Mouse (Mus musculus): ENCODE measurements around the gene Msi2.

The Msi2 gene

DNA sequence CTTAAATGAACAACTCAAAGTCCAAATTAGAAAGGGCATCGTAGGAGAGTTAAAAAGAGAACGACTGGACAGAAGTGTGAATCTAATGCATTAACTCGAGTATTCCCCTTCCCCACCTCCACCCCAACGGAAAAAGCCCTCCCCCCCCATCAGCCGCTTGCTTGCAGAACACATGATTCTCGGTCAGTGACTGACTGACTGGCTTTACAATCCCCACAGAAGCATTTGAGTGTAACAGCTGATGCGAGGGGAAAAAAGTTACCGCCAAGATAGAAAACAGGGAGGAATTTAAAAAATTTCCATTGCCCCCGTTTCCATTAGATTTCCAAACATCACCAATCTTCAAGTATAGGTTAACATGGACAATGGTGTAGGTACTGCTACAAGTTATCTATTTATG is 4.8 kb downstream of the Msi2 start:
- DNase-seq (ENCODE audit: low read depth) = no peak

DNA sequence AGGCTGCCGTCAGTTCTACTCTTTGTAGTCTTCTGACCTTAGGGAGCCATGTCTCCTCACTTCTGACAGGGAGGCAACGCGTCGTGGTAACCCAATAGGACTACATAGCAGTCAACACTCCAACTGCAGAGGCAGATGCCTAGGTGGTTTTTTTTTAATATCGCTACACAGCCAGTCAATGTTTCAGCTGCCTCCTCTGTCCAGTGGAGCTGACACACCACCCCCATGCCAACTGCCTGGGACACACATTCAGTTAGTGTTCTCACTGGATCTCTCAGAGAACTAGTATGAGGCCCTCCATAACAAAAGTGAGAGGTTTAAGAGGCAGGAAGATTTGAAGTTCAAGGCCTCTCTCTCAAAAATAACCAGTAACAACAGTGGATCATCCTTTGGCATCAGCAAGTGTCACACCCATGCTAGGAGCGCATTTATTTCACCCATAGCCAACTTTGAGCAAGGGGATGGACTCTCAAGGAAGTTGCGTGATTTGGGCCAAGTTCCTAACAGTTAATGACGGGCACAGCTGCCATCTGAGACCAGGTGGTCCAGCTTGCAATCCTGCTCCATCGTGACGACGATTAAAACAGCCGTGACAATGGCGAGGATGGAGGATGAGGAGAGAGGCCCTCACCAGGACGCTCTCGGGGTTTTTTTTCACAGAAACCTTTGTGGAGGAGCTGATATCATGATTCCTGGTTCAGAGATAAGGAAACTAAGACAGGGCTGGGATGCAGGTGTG is 8.3 kb downstream of the Msi2 start:
- no peak for DNase-seq (ENCODE audit: low read depth)

- no peak for DNase-seq (ENCODE audit: low read depth)
These were observed 11.0 kb downstream of the Msi2 start for GRCm38 (mm10) chr11:88707228-88707775.

DNA sequence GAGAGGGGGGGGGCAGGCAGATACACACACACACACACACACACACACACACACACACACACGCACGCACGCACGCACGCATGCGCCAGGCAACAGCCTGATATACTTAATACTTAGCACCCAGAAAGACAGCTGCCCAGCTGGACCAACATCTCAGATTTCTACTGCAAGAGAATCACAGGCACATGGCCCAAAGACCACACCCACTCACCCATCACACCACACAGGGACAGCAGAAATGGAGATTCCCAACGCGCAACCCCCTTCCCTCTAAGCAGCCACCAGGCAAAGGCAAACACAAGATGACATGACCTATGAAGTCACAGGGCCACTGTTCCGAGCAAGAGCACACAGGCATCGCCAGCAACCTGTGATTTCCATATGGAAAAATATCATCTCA is 13.6 kb downstream of the Msi2 start:
- no peak for DNase-seq (ENCODE audit: low read depth)

DNA sequence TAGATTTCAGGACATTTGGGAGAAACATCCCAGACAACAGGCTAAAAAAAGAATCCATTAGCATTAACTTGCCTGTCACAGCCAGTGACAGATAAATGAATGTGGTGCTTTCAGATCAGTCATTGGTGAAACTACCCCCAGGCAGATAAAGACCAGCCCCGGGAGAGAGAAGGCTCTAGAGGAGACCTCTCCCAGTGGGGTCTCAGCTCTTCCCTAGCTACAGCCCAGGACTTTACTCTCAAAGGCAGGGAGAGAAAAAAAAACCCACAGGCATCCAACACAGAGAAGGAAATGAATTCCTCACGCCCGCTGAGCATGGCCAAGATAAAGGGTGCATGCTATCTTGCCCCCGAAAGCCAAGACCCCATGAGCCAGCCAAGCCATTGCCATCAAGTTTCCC is 15.1 kb downstream of the Msi2 start:
- DNase-seq (ENCODE audit: low read depth) = no peak

DNA sequence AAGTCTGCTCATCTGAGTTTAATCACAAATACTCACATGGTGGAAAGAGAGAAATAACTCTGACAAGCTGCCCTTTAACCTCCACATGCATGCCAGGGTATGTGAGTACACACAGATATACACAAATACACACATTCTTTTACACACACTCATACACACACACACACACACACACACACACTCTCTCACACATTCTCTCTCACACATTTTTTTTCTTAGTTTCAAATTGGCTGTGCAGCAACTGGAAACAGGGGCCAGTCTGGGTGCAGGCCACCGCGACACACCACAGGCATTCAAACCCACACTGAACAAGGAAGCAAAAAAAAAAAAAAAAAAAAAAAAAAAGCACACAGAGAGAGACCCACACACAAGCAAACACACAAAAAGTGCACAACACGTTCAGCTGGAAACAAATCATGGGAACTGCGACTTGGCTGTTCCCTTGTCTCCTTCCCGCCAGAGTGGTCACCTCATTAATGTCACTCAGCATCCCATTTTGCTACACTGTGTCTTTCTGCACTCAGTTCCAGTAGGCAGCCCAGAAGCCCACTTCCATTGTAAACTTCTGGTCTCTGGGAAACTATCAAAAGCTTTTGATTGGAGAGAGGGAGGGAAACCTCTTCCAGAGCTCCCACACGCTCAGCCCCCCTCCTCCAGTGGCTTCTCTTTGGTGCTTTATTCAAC is 16.2 kb downstream of the Msi2 start:
- no peak for DNase-seq (ENCODE audit: low read depth)

DNA sequence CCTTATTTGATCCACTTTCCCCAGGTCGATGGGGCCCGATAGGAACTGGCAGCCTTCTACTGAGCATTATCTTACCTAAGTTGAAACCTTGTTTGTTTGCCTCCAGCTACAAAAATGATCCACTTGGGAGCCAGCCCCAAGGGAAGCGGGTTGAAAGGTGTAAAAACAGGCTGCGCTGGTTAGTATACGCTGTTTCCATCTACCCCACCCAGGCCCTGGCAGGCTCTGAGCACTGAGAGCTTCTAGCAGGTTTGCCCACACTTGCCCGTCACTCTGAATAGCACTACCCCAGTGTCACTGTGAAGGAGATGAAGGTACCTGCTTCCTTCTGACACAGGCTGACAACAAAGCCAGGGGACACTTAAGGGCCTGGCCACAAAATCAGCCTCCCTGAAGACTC is 17.3 kb downstream of the Msi2 start:
- DNase-seq (ENCODE audit: low read depth) = no peak

- DNase-seq (ENCODE audit: low read depth) = no peak
These were observed 18.1 kb downstream of the Msi2 start for GRCm38 (mm10) chr11:88700202-88700711.

- DNase-seq (ENCODE audit: low read depth) = no peak
These were observed 24.1 kb downstream of the Msi2 start for GRCm38 (mm10) chr11:88693905-88694893.

GRCm38 (mm10) chr11:88693002-88693769 is 25.1 kb downstream of the Msi2 start:
- no peak for DNase-seq (ENCODE audit: low read depth)

DNA sequence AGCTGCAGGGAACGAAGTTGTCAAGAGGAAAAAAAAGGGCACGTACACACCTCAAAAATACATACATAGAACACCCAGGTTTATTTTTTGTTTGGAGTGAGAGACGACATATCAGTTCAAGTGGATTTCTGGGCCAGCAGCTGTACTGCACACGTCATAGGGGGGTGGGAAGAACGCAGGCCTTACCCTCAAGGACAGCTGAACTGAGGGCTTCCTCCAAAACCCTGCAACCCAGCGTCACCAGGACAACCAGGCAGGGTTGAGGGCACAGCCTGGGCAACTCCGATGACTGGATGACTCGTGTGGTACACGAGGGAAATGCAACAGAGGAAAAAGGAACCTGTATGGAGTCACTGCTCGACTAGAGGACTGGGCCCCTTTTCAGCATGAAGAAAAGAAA is 25.9 kb downstream of the Msi2 start:
- DNase-seq (ENCODE audit: low read depth) = no peak

DNA sequence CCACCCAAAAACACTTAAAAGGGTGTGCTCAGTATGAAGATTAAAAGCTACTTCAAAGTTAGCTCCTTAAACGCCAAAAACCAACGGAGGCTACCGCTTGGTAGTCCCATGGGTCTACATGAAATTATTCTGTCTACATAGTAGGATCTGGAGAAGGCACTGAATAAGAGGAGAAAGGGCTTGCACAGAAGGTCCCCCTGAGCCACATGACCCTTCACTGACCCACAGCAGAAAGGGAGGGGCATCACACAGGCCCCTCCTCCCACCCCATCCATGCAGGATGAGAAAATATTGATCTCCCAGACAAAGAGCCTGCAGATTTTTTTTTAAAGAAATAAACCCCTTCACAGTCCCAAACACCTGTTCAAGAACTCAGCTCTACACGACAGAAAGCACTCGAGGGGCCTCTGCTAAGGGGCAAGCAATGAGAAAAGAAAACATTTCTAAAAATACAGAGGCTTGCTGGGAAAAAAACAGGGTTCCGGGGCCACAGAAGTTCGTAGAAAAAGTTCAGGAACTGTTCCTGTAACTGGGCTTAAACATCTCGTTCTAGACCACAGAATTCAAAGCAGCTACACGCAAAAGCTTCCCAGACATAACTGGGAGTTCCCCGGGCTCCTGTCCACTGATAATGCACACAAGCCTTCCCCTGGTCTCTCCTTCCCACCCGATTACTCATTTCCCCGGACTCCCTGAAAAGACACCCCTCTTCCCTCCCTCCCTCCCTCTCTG is 27.6 kb downstream of the Msi2 start:
- no peak for DNase-seq (ENCODE audit: low read depth)

DNA sequence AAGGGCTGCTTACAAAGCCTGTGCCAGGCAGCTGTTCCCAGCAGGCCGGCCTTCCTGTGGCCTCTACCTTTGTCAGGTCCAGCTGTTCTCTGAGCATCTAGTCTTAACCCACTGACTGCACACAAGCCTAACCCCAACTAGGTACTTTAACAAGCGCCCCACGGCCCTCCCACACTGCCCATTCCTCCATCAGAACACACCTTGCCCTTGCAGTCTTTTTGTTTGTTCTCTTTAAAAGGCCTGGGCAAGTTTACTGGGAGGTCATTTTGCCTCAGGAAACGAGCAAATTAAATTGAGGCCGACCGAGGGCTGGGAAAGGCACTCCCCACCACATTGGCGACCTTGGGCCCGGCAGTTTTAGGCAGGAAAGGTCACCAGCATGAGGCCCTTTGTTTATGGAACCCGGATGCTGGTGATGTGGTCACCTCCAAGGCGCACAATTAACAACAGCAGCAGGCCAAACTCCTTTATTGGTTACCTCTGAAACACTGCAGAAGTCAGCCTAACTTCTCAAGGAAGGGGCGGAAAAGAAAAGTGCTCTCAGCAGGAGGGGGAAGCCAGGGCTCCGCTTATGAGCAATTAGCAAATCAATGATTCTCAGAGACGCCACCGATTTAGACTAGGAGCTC is 28.4 kb downstream of the Msi2 start:
- DNase-seq (ENCODE audit: low read depth) = no peak

GRCm38 (mm10) chr11:88688644-88689043 is 29.7 kb downstream of the Msi2 start:
- DNase-seq (ENCODE audit: low read depth) = no peak

DNA sequence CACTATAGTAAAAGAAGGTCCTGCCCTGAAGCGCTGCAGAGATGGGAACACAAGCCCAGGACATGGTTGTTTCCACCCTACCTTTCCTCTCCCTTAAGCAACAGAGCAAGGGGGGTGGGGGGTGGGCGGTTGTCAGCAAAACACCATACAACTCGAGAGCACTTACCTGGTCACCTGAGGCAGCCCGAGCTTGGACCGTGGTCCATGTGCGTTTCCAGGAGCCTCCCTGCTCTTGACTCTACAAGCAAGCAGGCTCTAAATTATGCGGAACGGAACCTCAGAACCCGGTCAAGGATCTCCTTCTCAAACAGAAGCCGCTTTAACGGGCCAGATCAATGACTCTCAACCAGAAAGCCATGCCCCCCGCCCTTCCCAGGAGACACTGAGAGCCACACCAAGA is 30.6 kb downstream of the Msi2 start:
- no peak for DNase-seq (ENCODE audit: low read depth)

DNA sequence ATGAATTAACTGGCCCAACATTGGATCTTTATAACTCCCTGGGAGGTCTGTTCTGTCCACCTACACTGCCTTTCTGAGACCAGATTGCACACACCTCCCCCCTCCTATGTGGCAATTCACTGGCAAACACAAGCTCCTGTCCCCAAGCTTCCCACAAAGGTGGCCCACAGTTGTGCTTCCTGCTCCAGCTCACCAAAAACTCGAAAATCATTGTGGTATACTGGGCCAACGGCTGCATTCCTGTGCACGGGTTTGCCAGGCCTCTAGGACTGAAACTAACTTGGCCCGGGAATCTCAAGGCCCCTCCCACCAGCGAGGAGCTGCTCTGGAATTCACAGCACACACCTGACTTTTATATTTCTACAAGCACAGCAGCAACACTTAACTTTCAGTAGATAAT is 31.3 kb downstream of the Msi2 start:
- no peak for DNase-seq (ENCODE audit: low read depth)

DNA sequence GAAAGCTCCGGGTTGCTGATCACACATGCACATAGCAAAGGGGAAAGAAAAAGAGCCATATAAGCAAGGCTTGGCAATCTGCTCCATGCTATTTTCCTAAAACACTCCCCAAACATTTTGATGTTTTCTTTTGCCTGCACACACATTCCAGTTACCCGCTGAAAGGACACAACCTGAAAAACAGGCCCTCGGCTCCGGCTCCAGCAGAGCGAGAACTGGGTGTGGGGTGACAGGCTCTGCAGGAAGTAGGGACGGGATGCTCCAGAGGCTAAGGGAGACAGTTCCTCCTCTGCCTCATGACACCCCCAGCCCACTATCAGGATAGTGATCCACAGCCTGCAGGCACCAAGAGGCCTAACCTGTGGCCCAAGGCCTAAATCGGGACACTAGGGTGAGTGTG is 32.3 kb downstream of the Msi2 start:
- DNase-seq (ENCODE audit: low read depth) = no peak

DNA sequence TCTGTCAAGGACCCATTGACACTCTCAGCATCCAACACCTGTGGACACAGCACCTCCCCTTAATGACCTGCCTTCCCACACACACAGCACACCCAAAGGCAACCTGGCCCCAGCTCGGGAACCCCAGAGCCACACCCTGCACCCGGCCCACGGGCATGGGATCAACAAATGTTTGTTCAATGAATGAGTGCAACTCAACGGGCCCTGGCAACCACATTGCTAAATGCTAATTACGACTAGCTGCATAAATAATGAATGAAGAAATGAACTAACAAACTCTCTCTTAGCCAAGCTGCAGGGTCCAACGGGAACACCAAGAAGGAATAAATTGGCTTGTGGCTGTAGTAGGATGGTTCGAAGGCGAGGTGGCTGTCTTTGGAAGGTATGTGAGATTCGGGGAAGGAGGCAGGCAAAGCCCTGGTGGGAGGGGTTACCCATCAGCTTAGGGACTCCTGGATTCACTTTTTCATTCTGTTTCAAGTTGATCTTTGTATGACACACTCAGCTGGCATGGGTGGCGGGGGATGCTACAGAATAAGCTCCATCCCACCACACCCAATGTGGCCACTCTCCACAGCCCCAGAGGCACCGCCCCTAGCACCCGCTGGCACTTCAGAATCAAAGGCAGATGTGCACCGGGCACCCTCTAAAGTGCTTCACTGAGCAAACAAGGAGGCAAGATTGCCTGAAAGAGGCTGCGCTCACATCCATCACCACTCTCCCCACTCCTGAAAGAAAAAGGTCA is 35.1 kb downstream of the Msi2 start:
- no peak for DNase-seq (ENCODE audit: low read depth)

- no peak for DNase-seq (ENCODE audit: low read depth)
These were observed 41.0 kb downstream of the Msi2 start for GRCm38 (mm10) chr11:88677350-88677749.

All from c-Kit-positive CD71-negative TER-119-negative erythroid progenitor cells, embryonic 14.5 days (primary cell).